Mouse (Mus musculus) fibroblast of lung, adult 2 months (primary cell): ENCODE measurements around the gene Bex1.
A peak's percentile ranks its signal among the peaks of the same experiment; 100 is the strongest.
"Not testable (repeated sequence)": the region's sequence is repeated elsewhere in the genome, so short reads cannot be mapped to it uniquely, and the experiment has no call there.

ENCODE experiments used
- DNase-seq: peaks from one replicate; pipeline ENCODE4 v3.0.0-alpha.2; 2011; ENCODE audit warnings: low read depth

Gene Bex1

GRCm38 (mm10) chrX:136214729-136215677 lies at the start of gene Bex1, which contains the start of gene Tceal7:
Gene Bex1 (minus strand): TSS chrX:136215513.
Gene Tceal7 (plus strand): TSS chrX:136214779.
- not testable (repeated sequence) for DNase-seq

GRCm38 (mm10) chrX:136252023-136252729 lies 36.9 kb upstream of the Bex1 start:
- no peak for DNase-seq

DNA sequence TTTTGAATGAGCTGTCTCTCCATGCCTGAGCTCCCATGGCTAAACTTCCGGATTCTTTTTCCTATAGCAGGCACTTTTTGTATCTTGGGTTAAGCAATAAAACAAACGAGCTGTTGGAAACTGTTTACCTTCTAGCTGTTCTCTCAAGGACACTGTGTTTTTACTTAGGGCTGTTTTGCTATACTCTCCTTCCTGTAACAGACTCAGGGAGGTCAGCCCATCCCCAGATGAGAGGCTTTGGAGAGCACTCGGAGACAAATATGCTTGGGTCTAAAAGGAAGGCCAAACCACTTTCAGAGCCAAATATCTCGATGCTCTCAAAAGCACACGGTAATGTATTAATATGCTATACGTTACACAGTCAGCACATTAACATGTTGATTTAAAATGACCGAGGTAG lies 34.4 kb upstream of the Bex1 start:
- DNase-seq, result no peak

DNA sequence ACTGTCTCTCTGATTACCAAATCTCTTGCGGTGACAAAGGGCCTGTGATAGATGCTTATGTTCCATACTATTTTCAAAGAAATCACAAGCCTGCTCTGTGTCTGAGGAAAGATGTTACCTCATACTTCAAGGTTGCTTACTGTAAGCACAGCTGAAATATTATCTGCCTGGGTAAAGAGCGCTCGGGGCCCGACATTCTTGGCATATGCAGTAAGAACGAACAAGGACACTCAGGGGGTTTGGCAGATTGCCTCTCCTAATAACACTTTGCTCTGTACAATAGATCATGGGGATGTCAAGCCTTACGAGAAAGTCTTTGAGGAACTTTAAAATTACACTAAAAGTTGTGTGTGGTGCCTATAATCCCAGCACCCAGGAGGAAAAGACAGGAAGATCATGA lies 33.5 kb upstream of the Bex1 start:
- DNase-seq, result no peak

GRCm38 (mm10) chrX:136245521-136246071 lies 30.3 kb upstream of the Bex1 start:
- DNase-seq, result no peak

DNA sequence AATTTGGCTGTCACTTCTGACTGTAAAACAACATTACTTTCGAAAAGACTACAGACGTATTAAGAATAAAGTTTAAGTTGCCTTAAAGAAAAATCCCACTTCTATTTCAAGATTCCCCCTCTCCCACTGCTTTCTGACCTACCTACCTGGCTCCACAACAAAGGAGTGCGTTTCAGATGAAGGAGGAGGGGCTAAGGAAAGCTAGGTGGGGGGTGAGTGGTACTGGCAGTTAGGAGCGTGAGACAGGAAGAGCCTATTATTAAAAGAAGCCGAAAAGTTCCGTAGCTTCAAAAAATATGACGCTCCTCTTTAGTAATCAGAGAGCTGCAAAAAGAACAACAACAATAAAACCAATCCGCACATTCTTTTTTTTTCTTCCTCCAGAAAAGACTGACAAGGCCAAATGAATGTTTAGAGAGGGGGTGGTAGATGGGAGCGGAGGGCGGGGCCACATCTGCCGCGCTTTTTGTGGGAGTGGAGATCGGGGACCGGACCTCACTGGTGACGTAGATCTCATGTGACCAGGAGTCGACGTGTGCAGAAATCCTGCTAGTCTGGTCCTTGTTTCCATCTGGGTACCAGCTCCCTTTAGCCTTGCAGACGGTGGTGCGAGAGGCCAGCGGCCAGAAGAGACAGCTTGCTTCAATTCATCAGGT lies 29.4 kb upstream of the Bex1 start, which contains the start of gene Tceal9:
Tceal9 (plus strand) TSS at position 506 of the 656 bp plus-strand sequence.
- peak; percentile 58 for DNase-seq

GRCm38 (mm10) chrX:136243181-136243580 lies 27.9 kb upstream of the Bex1 start:
- DNase-seq, result no peak

GRCm38 (mm10) chrX:136238118-136238517 lies 22.8 kb upstream of the Bex1 start:
- peak; percentile 7 for DNase-seq

- no peak for DNase-seq
These were observed 12.5 kb upstream of the Bex1 start for GRCm38 (mm10) chrX:136227768-136228167.

GRCm38 (mm10) chrX:136223714-136224113 lies 8.4 kb upstream of the Bex1 start:
- no peak for DNase-seq

GRCm38 (mm10) chrX:136216303-136216702 lies 990 bp upstream of the Bex1 start:
- DNase-seq, result no peak

DNA sequence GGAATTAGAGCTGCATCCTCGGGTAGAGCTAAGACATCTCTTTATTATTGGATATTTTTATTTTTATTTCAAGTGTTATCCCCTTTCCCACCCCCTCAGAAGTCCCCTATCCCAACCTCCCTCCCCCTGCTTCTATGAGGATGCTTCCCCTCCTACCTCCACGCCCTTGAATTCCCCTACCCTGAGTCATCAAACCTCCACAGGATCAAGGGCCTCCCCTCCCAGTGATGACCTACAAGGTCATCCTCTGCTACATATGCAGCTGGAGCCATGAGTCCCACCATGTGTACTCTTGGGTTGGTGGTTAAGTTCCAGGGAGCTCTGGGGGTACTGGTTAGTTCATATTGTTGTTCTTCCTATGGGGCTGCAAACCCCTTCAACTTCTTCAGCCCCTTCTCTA lies 1.9 kb downstream of the Bex1 start:
- DNase-seq, result no peak

DNA sequence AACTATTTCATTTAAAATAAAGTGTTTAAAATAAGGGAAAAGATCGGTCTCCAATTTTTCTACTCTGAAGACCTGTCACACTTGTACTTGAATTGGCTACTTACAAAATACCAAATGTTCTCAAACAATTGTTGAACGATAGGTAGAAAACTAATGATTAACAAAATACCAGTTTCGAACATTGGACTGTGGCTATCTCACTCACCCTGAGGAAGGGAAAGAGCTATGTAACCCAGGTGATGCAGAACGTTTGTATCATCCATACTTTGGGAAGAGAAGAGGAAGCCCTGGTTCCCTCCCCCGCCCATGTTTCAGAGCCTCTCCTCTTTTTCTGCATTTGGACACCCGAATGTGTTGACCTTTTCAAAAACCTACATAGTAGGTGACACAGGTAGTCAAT lies 10.9 kb downstream of the Bex1 start:
- DNase-seq, result no peak

DNA sequence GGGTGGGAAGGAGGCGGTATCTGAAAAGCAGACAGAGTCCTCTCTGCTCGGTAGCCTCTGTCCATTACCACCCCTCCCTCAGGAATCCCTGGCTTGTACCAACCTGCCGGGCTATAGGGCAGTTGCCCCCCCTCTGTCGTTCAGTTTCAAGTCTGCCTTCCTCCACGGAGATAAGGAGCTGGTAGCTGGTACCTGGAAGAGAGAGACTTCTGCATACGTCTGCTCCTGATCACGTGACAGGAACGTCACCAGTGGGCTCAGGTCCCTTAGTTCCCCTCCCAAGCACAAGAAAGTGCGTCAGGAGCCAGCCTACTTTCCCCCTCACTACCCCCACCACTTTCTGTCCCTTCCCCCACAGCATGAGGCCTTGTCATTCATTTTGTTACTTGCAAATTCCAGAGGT lies 11.6 kb downstream of the Bex1 start, which contains the start of gene Tceal5:
Tceal5 (minus strand) TSS at position 213 of the 403 bp plus-strand sequence.
- no peak for DNase-seq

DNA sequence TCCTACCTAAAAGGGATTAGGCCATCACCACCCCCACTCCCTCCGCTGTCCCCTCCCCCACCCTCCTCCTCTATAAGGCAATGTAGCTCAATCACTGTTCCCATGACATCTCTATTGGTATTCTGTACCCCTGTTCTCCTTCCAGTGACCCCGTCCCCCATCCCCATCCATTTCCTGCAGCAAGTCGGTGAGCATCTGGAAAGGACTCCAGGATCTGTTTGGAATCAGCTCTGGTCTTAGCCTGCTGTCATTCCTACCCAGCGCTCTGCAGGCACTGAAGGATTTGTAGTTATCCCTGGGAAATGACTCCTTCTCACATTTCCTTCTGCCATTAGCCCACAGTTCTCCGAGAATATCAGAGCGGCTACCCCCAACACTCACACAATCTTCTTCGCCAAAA lies 12.1 kb downstream of the Bex1 start:
- DNase-seq, result no peak

- no peak for DNase-seq
These were observed 18.4 kb downstream of the Bex1 start for GRCm38 (mm10) chrX:136196873-136197272.

DNA sequence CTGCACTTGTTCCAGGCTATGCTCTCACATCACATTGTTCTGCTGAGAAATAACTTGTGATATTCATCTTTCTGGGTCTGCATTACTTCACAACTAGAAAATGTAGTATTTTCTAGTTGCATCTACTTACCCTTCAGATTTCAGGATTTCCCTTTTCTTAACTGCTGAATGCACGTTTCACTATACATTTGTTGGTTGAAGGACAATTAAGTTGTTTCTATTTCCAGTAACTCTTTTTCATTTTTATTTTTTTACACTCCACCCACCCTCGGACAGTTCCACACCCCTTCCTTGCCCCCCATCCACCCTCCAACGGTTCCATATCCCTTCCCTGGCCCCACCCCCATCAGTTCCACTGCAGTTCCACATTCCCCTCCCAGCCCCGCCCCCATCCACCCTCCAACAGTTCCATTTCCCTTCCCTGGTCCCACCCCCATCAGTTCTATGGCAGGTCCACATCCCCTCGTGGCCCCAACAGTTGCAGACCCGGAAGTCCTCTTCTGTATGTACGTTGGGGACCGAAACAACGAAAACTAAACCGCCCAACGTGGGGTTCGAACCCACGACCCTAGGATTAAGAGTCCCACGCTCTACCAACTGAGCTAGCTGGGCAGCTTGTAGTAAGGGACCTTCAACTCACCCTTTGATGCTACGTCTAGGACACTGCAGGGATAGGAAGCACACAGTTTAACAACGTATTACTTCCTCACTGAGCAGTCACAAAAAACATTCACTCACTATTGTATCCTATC lies 19.9 kb downstream of the Bex1 start:
- no peak for DNase-seq

- DNase-seq, result no peak
These were observed 32.2 kb downstream of the Bex1 start for GRCm38 (mm10) chrX:136183107-136183506.

GRCm38 (mm10) chrX:136180897-136181553 lies 34.3 kb downstream of the Bex1 start:
- DNase-seq, result no peak

DNA sequence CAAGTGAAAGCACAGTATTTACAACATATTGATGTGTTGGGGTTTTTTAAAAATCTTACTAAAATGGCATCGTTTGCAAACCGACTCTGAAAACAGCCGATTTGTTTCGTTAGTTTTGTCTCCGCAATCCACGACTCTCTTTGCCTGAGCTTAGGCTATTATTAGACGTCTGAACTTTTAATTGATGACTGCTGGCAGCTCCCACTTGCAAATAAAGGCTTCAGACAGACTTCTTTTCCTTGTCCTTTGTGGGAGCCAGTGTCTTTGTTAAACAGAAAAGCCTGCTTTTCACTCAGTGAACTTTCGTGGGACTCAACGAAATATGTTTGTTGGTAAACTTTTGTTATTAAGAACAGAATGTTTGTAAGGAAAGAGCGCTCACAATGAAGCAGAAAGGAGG lies 42.5 kb downstream of the Bex1 start:
- no peak for DNase-seq

- peak; percentile 74 for DNase-seq
These were observed 43.2 kb downstream of the Bex1 start, which contains the start of gene Tceal8 for GRCm38 (mm10) chrX:136172118-136172551. Gene Tceal8 (minus strand): TSS chrX:136172342.
